Mouse (Mus musculus) spleen, embryonic (tissue): ENCODE measurements around the gene Gm20388.

ENCODE experiments used
- CTCF ChIA-PET: fragments of 350-600 bp; sonication (Branson Sonifier 250); formaldehyde crosslinking; loops from one replicate; lab custom pipeline; 2022; lab: Charles Lee

Gene Gm20388

DNA sequence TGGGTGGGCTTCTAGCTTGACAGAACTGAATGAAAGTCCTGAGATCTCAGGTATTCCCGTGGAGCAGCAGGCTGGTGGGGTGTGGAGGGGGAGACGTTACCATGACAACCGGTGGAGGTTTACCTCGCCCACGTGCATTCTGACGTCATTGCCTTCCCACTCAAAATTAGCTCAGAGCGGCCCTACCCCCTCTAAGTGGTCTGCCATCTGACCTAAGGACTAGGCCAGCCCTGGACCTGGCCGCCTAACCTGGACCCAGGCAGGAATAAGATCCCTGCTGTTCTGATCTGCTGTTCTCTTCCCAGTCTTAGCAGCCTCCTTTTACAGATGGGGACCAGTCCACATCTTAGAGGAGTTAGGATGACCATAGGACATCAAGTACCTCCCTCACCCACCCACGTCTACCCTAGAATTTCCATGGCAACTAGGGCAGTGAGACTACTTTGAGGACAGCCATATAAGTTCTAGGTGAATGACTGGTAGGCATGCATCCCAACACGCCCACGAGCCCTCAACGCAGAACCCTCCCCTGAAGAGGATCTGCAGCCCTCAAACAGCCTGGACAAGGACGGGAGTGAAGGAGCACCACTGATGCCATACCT lies 3324.4 kb downstream of the Gm20388 start:
- CTCF ChIA-PET: no interaction called here

DNA sequence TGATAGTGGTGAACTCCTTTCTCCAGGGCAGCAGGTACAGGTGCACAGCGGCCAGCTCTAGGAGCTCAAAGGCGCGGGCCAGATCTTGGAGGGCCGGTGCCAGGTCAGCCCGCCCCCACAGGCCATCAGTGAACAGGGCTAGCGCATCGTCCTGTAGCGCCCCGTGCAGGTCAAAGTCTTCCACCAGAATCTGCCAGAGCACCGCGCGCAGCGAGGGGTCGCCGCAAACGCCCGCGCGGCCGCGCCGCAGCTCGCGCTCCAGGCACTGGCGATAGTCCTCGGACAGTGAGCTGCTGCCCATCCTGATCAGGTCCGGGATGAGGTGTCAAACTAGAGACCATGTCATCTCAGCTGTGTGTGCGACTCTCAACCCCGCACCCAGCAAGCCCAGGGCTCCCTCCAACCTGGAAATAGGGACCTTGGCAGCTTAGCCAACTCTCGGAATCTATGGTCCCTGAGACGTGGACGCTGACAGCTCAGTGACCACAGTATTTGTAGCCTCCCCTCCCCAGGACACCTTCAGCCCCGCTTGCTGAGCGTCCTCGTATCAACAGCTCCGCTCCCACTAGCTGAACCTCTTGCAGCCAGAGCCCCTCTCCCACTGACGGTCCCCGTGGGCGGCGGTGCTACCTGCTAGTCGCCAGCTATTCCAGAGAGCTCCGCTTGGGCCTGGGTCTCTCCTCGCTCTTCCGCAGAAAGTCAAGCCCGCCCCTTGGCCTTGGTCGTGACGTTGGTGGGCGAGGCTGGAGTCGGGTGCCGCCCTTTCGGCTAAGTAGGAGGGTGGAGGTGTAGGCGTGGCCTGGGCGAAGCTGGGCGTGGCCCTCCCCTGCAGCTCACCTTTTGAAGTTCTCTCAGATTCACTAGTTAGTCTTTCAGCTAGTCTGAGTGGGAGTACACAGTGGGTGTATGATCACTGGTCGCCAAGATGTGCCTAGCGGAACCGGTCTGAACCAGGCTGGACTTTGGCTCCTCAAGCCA lies 3325.2 kb downstream of the Gm20388 start, which contains the start of gene Spata2l:
Gene Spata2l, minus strand, starts transcription at position 714 of the 978 bp plus-strand sequence.
- CTCF ChIA-PET: no interaction called here

DNA sequence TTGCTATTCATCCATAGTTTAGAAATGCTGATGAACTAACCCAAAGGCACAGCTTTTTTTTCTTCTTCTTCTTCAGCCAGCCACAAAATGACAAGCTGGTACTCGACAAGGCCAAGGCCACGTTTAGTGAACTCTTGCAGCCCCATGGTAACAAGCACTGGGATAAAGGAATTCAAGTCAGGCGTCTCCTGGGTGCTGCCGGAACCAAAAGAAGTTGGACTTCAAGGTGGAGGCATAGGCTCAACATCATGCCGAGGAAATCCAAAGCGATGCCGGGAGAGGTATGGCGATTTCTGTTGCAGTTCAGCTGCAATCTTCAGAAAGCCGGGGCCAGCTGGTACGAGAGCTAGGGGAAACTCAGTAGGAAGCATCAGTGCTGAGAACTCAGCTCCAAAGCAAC lies 3328.8 kb downstream of the Gm20388 start:
- CTCF ChIA-PET: no interaction called here

DNA sequence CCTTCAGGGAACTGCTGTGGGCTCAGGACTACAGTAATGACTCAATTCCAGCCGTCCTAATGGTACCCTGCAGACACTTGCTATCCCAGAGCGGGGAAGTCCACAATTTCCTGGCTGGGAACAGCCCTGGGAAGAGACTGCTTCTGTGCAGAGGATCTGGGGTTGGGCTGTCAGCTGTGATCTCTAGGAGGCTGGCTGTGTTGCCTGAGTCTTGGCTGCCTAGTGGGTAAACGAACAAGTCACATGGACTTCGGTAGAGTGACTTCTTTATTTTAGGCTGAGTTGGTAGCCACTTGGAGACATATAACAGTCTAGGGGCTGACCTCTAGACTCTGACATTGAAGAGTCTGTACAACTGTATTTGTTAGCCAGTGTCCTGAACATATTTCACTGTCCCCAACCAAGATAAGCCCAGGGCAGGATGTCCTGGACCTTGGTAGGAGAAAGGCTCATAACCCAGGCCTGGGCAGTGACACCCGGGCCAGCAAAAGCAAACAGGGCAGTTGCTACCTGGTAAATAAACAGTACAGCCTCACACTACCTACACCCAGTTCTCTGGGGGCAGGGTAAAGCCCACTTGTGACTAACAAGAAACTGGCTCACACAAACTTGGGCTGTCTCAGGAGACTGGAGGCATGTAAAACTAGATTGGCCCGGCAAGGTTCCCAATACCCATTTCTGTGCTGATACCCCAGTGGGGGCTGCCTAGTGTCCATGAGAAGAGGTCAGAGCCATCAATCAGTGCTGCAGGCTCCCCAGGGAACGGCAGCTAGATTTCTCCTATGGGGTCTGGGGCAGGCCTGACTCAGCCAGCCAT lies 3331.7 kb downstream of the Gm20388 start:
- CTCF ChIA-PET: no interaction called here

DNA sequence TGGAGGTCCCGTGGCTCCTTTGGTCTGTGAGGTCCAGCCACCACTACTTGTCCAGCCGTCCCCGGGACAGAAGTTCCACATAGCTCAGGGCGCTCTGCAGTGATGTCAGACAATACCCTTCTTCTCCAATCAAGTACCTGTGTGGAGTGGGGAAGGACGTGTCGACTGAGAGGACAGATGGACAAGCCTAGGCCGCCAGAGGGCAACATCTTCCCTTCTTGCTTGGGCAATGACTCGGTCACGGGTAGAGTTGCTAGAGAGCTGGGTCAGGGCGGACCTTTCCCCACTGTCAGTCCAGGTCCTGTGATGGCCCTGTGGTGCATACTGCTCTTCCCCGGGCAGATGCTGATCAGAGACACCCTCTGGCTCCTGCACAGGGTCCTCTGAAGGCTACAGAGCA lies 3332.4 kb downstream of the Gm20388 start:
- CTCF ChIA-PET: no interaction called here

DNA sequence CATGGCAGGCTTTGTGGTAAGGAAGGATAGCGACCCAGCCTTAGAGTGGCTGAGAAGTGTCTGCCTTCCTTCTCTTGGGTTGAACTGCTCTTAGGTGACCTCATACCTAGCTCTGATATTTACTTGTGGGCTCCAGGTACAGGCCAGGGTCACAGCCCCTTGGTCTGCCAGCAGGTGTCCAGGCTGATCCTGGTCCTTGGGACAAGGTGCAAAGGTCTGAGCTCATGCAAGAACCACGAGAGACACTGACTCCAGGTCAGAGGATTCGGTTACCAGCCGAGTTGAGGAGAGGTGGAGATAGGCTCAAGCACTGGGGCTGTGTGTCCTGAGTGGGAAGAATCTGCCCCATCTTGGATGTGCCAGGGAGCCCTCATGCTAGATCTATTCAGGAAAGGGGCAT lies 3333.7 kb downstream of the Gm20388 start:
- CTCF ChIA-PET: no interaction called here

DNA sequence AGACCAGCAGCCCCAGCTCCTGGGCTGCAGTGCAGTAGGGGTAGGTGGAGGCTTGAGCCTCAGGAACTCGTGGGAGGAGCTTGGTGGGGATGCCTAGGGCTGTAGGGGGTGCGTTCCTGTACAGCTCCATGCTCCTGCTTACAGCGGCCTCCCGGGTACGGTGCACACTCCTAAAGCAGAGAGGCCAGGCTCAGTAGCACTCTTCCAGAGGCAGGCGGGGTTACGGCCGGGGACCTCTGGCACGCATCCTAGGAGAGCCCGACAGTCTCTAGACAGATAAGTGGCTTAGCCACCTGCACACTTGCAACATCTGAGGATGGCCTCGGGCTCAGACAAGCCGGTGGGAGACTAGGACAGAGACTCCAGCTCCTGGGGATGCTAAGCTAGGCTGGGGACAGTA lies 3334.9 kb downstream of the Gm20388 start:
- CTCF ChIA-PET: no interaction called here

DNA sequence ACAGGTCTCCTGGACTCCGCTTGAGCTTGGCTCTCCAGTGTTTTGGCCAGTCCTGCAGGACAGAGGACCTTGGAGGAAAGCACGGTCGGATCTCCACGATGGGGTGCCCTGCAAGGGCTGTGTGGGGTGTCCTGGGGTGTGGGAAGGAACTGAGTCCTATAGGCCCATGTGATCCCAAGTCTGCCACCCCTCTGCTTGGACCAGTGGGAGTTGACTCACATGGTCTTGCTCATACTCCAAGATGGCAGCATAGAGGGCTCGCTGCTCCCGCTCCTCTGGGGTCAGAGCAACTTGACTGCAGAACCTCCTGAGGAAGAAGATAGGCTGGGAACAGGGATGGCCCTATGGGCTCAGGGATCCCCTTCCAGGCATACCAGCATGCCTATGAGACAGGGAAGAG lies 3337.1 kb downstream of the Gm20388 start:
- CTCF ChIA-PET: no interaction called here

DNA sequence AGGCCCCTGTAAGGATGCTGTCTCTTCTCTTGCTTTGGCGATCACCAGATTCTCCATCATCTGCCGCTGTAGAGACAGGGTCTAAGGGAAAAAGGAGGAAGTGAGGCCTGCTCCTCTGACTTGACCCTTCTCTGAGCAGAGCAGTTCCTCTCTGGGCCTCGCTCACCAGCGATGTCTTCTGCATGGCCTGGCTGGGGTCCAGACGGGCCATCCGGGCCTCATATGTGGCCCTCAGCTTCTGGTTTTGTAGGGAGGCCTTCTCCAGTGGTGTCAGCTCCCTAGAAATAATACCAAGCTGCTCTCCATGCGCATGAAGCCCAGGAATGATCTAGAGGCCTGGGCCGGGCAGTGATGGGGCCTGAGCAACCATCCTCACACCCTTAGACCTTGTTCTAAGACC lies 3338.0 kb downstream of the Gm20388 start:
- CTCF ChIA-PET: no interaction called here

DNA sequence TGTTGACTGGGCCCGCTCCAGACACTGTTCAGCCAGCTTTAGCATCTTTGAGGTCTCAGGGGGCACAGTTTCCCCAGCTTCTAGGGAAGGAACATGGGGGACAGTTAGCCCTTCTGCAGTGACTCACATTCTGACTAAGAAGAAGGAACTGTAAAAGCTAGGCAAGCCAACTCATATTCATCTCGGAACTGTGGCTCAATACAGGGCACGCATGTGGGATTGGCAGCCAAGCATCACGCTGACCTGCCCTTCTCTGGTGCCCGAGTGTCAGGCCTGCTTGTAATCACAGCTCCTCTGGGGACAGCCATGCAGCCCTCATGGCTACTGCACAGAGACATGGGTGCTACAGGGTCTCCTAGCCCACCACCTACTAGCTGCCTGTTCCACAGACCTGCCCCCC lies 3340.3 kb downstream of the Gm20388 start:
- CTCF ChIA-PET: no interaction called here

DNA sequence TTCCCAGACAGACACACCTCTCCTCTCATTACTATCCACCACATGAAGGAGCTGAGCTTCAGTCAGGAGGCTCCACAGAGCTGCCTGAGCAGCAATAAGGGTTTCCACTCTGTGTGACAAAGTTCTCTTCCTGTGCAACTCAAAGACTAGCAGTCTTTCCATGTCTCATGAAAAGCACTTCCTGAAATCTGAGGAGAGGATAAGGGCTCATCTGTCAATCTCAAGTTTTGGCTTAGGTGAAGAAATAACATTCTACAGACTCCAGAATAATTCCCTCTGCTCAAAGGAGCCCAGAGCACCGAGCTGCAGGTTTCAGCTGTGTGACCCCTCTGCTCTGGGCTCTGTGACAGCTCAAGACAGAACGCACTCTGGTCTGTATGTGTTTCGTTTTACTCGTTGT lies 3342.3 kb downstream of the Gm20388 start:
- CTCF ChIA-PET: no interaction called here

DNA sequence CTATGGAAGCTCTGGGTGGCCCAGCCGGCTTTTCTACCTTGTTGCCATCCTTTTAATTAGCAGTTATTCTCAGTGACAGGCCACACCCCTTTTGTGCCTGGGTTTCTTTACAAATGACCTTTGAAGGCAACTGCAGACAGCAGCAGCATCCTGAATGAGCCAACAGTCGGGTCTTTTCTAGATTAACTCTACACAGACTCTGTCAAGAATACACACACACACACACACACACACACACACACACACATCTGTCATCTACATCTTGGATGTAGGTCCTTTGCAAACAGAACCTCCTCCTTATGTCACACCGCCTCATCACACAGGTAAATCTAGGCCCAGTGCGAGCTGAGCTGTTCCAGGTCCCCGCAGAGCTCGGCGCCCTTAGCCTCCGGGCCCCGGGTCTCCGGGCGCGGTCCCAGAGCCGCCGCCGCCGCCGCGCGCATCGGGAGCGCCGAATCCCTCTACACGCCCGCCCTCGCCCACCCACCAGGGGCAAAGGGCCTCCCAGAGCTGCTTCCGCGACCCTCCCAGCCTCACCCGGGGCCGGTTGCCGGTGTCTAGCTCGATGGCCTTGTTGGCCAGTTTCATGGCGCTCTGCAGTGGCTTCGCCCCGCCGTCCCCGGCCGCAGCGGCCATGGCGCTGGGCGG lies 3342.9 kb downstream of the Gm20388 start:
- CTCF ChIA-PET: interaction anchor here (0.6 kb wide), 1 partner anchor 27 kb away, joined by 3 read pairs; no protein-coding TSS in a partner anchor

DNA sequence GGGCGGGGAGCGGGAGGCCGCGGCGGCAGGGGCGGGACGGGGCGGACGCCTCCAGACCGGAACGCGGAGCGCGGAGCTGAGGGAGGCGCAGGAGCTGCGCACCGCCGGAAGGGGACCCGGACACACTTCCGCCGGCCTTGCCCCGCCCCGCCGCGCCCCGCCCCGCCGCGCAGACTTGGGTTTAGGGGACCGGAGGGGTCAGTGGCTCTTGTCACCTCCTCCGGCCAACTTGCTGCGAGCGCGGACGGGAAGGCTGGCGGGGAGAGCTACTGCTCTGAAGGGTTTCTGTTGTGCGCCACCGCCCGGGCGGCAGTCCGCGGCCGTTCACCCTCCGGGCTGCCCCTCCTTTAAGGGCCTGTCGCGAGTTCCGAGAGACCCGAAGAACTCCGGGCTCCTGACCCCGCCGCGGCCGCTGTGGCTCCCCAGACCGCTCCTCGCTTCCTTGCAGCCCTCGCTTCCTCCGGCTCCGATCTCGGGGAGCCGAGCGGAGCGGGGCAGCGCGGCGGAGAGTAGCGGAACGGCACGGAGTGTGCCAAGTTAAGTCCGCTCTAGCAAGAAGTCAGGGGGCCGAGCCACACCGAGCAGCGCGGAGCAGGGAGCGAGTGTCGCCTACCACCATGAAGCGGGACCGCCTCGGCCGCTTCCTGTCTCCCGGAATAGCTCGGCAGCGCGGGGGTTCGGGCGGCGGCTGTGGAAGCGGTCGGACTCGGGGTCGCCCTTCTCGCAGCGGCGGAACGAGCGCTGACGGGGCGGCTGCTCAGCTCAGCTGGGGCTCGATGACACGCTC lies 3343.7 kb downstream of the Gm20388 start, which contains the start of the genes Zfp276 and Vps9d1:
Gene Zfp276, plus strand, starts transcription at position 97 of the 787 bp plus-strand sequence.
Gene Vps9d1, minus strand, starts transcription at position 250 of the 787 bp plus-strand sequence.
- CTCF ChIA-PET: interaction anchor here (0.6 kb wide), 1 partner anchor 27 kb away, joined by 3 read pairs; no protein-coding TSS in a partner anchor

DNA sequence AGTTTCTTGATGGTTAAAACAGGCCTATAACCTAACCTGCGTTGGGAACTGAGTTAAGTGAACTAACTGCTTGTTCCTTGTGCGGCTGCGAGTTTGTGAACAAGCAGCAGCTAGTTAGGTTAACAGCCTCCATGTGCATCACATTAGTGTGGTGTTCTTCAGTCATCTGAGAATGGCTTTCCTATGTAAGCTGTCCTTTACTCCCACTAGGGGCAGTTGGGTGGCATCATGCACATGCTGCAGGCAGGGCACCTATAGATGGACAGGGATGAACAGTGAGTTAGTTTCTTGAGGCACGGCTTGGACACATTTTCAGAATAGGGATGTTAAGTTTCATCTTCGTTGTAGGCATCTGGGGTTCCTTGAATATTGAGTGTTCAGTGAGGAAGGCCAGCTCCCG lies 3344.5 kb downstream of the Gm20388 start:
- CTCF ChIA-PET: no interaction called here

DNA sequence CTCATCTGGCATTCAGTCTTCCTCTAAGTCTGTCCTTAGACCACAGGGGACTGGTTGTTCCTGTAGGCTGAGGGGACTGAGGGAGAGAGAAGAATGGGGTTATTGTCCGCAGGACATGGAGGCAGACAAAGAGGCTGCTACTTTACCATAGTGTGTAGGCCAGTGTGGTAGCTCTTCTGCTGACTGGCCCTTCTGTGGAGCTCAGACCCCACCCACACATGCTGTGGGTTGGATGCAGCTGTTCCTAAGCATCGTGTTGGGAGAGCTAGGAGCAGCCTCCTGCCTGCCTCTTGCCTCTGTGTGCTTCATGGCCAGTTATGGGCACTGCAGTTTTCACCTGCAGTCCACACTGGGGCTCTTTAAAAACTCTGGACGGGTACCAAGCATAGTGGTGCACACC lies 3346.5 kb downstream of the Gm20388 start:
- CTCF ChIA-PET: no interaction called here

DNA sequence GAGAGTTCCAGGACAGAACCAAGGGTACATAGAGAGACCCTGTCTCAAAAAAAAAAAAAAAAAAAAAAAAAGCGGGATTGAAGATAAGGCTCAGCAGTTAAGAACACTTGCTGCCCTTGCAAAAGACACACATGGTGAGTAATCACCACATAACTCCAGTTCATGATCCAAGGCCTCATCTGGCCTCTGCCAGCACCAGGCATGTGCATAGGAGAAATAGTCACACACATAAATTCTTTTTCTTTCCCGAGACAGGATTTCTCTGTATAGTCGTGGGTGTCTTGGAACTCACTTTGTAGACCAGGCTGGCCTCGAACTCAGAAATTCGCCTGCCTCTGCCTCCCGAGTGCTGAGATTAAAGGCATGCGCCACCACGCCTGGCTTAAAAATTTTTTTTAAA lies 3347.0 kb downstream of the Gm20388 start:
- CTCF ChIA-PET: interaction anchor here (0.6 kb wide), 1 partner anchor 20 kb away, joined by 3 read pairs; no protein-coding TSS in a partner anchor

DNA sequence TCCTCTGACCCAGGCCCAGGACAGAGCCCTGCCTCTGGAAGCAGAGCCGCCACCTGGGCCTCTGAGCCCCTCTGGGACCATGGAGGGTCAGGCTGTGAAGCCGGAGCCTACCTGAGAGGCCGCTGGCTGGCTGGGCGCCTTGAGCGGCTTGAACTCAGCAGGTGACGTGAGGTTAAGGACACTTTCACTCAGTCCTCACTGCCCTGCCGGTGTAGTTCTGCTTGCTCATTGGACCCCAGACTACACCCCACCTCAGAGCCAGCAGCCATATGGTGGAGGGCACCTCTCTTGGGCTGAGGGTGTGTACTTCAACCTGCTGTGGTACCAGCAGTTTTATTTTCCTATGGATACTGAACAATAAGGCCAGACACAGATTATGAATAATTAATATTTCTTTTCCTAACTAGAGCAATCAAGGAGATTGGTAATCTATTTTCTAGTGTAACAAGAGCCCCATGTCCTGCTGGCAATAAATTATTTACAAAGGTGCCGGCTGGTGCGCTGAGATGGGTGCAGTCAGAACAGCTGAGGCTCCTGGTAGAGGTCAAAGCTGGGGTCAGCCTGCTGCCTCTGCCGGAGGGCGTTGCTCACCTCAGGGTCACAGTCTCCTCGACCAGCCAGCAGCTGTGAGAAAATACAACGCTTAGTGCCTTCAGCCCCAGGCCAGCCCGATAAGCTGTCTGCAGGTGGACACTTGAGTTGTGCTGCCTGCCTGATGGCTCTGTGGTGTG lies 3357.4 kb downstream of the Gm20388 start:
- CTCF ChIA-PET: no interaction called here

DNA sequence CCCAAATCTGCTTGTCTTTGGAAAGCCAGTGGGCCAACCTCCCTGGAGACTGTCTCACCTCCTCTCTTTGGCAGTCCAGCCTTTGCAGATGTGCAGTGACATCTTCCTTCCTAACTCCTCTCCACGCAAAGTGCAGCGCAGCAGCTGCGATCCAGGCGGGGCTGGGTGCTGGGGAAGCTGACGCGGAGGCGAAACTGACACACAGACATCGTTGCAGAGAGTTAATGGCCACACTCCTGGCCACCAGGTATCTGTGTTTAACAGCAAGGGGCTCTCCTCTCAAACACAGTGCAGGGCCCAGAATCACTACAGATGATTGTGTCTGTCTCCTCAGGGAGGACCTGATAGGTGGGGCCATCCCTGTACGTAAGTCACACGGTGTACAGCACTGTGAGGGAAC lies 3360.5 kb downstream of the Gm20388 start:
- CTCF ChIA-PET: no interaction called here

DNA sequence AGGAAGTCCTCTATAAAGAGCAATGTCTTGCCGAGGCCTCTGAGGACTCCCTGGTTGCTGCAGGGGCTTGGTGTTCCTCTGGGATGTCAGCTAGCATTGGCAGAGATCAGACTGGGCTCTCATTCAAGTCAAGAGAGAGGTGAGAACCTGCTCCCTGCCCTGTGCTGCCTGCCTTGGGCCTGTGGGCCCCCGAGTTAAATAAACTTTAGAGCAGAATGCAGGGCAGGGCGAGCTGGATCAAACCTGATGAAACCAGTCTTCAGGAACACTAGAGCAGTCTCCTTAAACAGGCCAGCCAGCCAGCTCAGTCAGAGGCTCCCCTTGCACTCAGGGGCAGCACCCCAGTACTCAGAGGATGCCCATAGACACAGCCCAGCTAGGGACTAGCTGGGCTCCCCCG lies 3361.3 kb downstream of the Gm20388 start:
- CTCF ChIA-PET: no interaction called here

DNA sequence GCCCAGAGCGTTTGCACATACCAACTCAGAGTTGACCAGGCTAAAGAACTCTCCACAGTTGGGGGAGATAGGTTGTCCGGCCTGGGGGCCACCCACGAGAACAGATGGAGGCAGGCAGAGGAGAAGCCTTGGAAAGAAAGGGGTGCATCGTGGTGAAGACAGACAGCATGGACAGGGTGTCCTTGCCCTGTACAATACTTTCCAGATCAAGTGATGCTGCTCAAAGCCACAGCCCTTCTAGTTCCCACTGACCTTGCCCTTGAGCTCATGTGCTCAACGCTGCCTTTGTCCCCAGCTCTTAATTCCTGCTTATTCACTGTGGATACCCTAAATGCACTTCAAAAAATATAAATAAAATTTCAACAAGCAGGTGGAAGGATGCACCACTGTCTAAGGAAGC lies 3363.8 kb downstream of the Gm20388 start:
- CTCF ChIA-PET: no interaction called here
